Mouse (Mus musculus): ENCODE results near the gene Zfp568.

DNA sequence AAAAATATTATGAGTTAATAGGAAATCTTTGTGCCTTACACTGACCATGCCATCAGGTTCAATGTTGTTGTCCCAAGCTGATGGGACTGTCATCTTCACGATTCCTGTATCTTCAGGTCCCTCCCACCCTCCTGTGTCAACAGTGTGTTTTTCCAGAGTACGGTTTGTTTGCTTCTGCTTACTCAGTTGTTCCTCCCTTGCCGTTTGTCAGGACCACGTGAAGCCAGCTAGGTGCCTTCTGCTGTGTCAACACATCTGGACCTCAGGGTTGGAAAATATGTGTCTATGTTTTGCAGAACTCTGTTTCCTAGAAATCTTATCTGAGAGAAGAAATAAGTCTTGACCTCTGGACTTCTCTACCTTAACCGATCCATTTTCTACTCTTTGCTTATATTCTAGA is 16.8 kb downstream of the Zfp568 start:
- TF ChIP-seq CTCF (IDR thresholded peaks at IDR 0.05; ENCODE audit: low read depth) (no peak), EP300 (optimal IDR thresholded peaks at IDR 0.05) (no peak)
